Mouse (Mus musculus): ENCODE measurements around the gene Rassf8. TPM values are rescaled to one million over a fixed set of nuclear protein-coding genes. Genes with fewer than 3 reads are reported as not detected.

Gene Rassf8
- 10 to 100 TPM; 48.4 to 55.5 TPM for total RNA-seq (2021)
- long read RNA-seq, experiment 1, full-length matches to known transcripts: 5 of 5 reads
- long read RNA-seq, experiment 1, partial matches to known transcripts: 0 of 5 reads
- long read RNA-seq, experiment 1, other reads (novel, unspliced or antisense): 0 of 5 reads
- long read RNA-seq, experiment 2, full-length matches to known transcripts: 2 of 2 reads
- long read RNA-seq, experiment 2, partial matches to known transcripts: 0 of 2 reads
- long read RNA-seq, experiment 2, other reads (novel, unspliced or antisense): 0 of 2 reads

DNA sequence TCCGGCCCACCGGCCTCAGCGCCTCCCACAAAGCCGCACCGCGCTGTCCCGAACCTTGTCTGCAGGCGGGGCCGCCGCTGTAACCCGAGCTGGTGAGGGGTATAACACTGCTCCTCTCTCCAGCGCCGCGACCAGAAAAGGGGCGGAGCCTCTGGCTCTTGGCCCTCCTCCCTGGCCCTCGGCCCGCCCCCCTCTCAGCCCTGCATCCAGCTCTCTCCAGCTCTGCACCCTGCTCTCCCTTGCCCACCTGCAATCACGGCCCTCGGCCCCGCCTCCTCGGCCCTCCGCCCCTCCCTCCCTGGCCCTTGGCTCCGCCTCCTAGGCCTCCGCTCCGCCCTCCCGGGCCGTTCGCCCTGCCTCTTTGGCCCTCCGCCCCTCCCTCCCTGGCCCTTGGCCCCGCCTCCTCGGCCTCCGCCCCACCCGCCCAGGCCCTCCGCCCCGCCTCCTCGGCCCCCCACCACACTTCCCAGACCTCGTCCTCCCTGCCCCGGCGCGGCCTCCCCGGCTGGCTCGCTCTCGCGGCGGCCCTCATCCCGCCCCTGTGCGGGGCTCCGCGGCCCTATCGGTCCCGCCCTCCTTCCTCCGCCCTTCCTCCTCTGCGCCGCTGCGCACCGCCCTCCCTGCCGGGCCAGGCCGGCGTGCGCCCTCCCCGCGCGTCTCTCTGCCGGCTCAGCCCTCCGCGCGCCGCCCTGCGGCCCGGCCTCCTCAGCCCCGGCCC is at the start of gene Rassf8:
Gene Rassf8, plus strand, starts transcription at position 617 of the 718 bp plus-strand sequence.
- DNase-seq: peak; percentile 92 to 95

- DNase-seq: no peak
Observed at GRCm38 (mm10) chr6:145701021-145701540, 45.5 kb upstream of the Rassf8 start.

- no peak for DNase-seq
Observed at GRCm38 (mm10) chr6:145703667-145704066, 42.9 kb upstream of the Rassf8 start.

- peak in 1 of 2 experiments; percentile 6 for DNase-seq
Observed at GRCm38 (mm10) chr6:145709956-145710720, 36.4 kb upstream of the Rassf8 start.

- no peak for DNase-seq
Observed at GRCm38 (mm10) chr6:145710797-145711196, 35.8 kb upstream of the Rassf8 start.

DNA sequence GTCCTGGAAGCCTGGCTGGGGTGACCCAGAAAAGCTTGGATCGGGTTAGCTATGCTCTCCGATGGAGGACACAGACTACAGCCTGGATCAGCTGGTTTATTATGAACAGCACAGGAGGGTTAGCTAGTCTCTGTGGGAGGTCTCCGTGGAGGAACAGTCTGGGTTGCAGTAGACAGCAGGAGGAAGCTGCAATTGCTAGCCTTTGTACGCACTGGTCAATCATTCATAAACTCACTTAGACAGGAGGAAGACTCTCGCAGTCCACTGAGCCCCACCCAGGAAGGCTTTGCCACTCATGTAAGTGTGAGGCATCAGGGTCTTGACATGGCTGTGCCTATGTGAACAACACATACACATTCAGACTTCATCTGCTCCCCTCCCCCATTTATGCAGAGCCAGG is 35.2 kb upstream of the Rassf8 start:
- no peak for DNase-seq

DNA sequence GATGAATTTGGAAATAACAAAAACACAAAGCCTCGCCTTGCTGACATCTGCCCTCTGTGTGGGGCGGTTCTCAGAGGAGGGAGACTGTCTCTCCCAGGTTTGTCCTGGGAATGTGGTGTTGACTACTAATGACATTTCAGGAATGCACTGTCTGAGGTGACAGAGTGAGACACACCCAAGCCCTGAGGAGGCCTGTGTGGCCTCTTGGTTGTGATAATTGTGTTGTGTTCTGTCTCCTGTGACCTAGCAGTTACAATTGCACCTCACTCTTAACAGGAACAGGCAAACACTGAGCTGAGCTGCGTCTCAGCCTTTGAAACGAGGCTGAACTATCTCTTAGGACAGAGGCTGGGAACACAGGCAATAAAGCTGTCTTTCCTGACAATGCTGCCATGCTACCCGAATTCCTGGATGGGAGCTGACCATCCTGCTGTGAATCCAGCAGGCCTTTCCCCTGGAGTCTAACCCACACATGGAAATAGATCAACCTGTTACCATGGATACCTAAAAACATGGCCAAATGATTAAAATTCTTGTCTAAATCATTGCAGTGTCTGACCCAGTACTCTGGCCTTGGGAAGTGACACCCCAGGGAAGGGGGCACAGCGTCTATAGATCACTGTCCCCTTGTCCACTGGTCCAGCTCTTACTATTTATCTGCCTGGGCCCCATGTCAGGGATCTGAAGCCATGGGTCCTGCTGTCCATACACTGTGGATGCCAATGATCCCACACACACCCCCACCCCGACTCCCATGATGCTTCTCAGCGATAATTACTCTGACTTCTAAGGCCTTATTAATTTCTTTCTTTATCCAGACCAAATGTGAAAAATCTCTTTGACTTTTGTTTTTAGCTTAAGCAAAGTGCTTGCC is 33.1 kb upstream of the Rassf8 start:
- DNase-seq: no peak

- DNase-seq: no peak
Observed at GRCm38 (mm10) chr6:145714131-145714530, 32.4 kb upstream of the Rassf8 start.

DNA sequence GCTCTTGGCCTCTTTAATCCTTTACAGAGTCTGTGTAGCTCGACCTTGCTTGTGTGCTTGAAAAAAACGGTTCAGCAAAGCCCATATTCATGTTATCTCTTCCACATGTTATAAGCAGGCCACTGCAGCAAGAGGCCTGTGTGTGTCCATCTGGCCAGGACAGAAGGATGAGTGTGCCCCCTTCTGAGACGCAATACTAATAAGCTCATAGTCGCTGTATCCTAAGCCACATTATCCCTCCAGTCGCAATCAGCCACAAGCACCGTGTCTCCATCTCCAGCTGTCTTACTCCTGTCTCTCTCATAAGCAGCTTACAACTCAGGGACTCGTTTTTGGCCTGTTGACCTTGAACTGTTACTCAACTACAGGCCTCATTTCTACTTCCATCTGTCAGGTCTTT is 24.0 kb upstream of the Rassf8 start:
- no peak for DNase-seq

DNA sequence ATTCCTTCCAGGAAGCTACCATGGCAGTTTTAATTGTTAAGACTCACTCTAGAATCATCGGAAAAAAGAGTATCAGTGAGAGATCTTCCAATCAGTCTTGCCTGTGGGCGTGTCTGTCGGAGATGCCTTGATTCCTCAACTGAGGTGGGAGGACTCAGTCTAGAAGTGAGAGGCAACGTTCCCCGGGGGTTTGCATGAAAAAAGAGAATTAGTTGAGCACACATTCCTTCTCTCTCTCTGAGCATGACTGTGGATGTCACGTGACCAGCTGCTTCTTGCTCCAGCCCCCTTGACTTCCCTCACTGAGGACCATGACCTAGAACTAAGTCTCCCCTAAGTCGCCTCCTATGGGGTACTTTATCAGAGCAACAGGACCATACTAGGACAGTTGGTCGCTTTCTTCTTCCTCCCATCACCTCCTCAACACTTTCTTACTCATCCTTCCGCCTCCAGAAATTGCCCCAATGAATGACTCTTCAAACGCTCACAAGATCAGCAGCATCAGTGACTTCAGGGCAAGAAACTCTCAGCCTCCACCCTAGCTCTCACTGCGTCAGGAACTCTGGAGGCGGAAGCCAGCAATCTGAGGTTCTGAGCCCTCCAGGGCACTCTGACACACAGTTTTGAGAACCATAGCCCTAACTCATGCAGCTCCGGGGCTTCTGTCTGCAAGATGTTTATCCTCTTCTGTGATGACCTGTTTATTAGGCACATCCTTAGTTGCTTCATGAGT is 23.3 kb upstream of the Rassf8 start:
- no peak for DNase-seq

DNA sequence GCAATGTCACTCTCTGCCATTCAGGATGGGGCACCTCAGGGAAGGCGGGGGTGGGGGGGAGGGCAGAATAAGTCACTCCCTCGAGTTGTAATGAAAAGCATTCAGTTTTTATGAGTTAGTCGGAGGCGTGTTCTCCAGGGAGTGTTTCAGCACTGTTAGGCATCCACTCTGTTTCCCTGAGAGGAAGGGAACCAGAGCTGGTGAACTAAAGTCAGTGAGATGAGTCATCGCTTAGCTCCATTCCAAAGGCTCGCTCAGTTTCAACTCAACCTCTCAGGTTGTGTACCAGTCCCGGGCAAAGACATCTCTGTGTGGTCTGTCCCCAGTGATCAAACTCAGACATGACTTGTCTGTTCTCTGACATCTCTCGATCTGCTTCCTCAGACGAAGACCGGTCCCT is 20.7 kb upstream of the Rassf8 start:
- DNase-seq: no peak

DNA sequence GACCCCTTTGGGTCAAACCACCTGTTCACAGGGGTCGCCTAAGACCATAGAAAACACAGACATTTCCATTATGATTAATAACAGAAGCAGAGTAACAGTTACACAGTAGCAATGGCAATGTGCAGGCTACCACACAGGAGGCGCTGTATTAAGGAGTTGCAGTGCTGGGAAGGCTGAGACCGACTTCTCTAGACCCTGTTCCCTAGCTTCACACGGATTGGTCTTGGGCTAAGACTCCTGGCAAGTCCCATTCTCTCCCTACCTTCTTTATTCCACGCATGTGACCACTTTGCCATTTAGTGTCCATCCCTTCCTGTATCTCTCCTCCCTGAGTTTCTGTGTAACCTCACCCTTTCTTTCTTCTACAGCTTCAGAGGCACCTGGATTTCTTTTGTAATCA is 19.6 kb upstream of the Rassf8 start:
- DNase-seq: no peak

DNA sequence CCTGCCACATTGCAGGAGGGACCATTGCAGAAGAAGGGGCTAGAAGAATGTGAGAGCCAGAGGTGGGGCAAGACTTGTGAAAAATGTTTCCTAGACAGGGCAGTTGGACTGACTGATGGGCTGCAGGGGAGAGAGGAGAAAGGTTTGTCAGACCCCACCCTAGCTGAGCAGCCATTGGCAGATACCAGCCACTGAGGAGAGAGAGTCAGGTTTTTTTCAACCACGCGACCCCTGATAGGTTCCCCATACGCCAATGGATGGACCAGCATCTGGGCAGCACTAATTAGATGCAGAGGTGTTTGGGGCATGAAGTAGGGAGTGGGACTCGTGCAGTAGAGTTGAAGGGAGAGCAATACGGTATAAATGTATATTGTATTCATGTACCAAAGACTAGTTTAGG is 13.7 kb upstream of the Rassf8 start:
- DNase-seq: no peak

- DNase-seq: peak in 1 of 2 experiments; percentile 37
Observed at GRCm38 (mm10) chr6:145733276-145733675, 13.3 kb upstream of the Rassf8 start.

DNA sequence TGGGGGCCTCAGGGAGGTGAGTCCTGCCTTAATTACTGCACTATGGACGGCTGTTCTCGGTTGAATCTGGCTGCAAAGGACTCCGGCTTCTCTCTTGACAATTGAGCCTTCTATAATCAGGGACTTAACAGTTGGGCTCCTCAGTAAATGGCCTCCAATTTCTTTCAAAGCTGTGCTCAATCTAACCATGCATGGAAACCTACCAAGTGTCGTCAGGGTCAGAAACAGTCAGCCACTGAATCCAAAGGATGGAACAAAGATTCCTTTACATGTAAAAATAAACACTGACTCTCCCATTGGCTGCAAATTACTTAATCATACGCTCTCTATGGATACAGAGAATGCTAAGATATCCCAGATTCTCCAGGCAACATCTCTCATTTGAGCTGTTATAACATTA is 12.6 kb upstream of the Rassf8 start:
- DNase-seq: no peak

DNA sequence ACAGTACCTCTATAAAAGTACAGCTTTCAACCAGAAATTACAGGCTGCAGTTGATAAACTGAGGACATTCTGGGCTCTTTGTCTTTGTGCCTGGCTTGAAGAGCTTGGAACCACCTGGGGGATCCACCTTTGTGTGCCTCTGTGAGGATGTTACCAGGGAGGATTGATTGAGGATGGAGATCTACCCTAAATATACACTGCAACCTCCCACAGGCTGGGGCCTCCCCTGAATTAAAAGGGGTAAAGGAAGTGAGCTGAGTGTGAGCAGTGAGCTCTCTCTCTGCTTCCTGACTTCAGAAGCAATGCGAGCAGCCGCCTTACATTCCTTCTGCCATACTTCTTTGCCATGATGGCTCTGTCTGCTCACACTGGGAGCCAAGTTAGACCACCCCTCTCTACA is 10.4 kb upstream of the Rassf8 start:
- DNase-seq: no peak

- no peak for DNase-seq
Observed at GRCm38 (mm10) chr6:145739231-145739630, 7.3 kb upstream of the Rassf8 start.

GRCm38 (mm10) chr6:145740011-145740410 is 6.5 kb upstream of the Rassf8 start:
- DNase-seq: no peak

DNA sequence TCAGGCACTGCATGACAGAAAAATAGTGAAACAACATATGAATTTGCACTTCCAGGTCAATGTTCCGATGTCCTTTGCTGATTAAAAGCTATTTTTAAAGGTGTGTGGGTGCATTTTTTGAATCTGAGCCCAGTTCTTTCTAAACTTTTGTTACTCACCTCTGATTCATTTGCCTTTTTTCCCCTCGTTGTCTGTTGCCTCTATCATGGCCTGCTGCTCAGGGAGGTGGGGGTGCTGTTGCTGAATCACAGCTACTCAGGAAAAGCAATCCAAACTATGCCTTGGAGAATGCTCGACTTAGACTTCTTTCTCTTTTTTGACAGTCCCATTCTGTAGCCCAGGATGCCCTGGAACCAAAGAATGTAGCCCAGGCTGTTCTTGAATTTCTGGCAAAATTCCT is 1.3 kb upstream of the Rassf8 start:
- DNase-seq: peak in 1 of 2 experiments; percentile 34

DNA sequence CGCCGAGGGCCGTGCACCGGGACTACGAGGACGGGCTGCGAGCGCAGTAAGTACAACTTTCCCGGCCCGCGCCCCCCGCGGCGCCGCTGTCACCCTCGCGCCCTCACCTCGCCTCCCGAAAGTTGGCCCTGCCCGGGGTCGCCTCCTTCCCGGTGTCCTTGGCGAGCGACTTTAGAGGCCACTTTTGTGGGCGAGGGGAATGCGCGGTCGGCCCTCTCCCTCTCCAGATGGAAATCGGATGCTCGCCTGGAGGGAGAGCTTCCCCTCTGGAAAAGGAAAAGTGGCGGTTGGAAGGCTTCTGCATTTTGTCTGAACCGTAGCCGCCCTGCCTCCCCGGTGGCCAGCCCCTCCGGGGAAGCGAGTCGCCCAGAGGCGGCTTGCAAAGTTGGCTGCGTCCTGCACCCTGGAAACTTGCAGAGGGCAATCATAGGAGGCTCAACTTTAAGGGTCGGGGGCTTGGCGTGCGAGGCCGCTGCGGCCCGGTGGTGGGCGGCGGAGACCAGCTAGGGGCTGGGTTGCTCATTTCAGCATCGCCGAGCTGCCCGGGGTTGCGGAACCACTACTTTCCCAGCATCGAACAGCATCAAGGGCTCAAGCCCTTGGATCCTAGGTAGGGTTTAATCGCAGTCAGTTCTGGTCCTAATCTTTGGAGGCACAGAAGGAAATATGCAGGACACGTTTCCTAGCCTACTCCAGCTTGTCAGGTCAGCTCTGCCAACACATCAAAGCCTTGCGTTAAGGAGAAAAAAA is 548 bp downstream of the Rassf8 start:
- peak; percentile 66 to 72 for DNase-seq
